Mouse (Mus musculus): ENCODE measurements at regions not wholly inside any gene's neighbourhood (a gene's known extent, or its start where the extent isn't known, plus 50 kb on each side); places are given as distances from the start of the nearest gene placed in this dataset.

GRCm38 (mm10) chr6:147686927-147687326 is 211.3 kb downstream of the Ccdc91 start:
- no peak for DNase-seq (ENCODE audit: low read depth, low spot score)

- no peak for DNase-seq (ENCODE audit: low read depth, low spot score)
Observed at GRCm38 (mm10) chr6:147698255-147698654, 222.6 kb downstream of the Ccdc91 start.

GRCm38 (mm10) chr6:147699449-147699848 is 223.8 kb downstream of the Ccdc91 start:
- no peak for DNase-seq (ENCODE audit: low read depth, low spot score)

GRCm38 (mm10) chr6:147700629-147701028 is 225.0 kb downstream of the Ccdc91 start:
- DNase-seq (ENCODE audit: low read depth, low spot score) = no peak

GRCm38 (mm10) chr6:147701956-147702355 is 226.3 kb downstream of the Ccdc91 start:
- no peak for DNase-seq (ENCODE audit: low read depth, low spot score)

- no peak for DNase-seq (ENCODE audit: low read depth, low spot score)
Observed at GRCm38 (mm10) chr6:147704297-147704696, 228.7 kb downstream of the Ccdc91 start.

GRCm38 (mm10) chr6:147705936-147706335 is 230.3 kb downstream of the Ccdc91 start:
- DNase-seq (ENCODE audit: low read depth, low spot score) = no peak

- no peak for DNase-seq (ENCODE audit: low read depth, low spot score)
Observed at GRCm38 (mm10) chr6:147706741-147707140, 231.1 kb downstream of the Ccdc91 start.

GRCm38 (mm10) chr6:147718052-147718712 is 242.6 kb downstream of the Ccdc91 start:
- DNase-seq (ENCODE audit: low read depth, low spot score) = no peak

- DNase-seq (ENCODE audit: low read depth, low spot score) = no peak
Observed at GRCm38 (mm10) chr6:147718713-147719490, 243.3 kb downstream of the Ccdc91 start.

- DNase-seq (ENCODE audit: low read depth, low spot score) = no peak
Observed at GRCm38 (mm10) chr6:147719539-147719938, 243.9 kb downstream of the Ccdc91 start.

GRCm38 (mm10) chr6:147723336-147723735 is 247.7 kb downstream of the Ccdc91 start:
- no peak for DNase-seq (ENCODE audit: low read depth, low spot score)

- no peak for DNase-seq (ENCODE audit: low read depth, low spot score)
Observed at GRCm38 (mm10) chr6:147726987-147727386, 251.4 kb downstream of the Ccdc91 start.

- DNase-seq (ENCODE audit: low read depth, low spot score) = no peak
Observed at GRCm38 (mm10) chr6:147727644-147728533, 252.3 kb downstream of the Ccdc91 start.

GRCm38 (mm10) chr6:147729721-147730120 is 254.1 kb downstream of the Ccdc91 start:
- DNase-seq (ENCODE audit: low read depth, low spot score) = no peak

- no peak for DNase-seq (ENCODE audit: low read depth, low spot score)
Observed at GRCm38 (mm10) chr6:147738621-147739325, 263.1 kb downstream of the Ccdc91 start.

- no peak for DNase-seq (ENCODE audit: low read depth, low spot score)
Observed at GRCm38 (mm10) chr6:147741446-147741845, 265.8 kb downstream of the Ccdc91 start.

GRCm38 (mm10) chr6:147744081-147744480 is 268.5 kb downstream of the Ccdc91 start:
- DNase-seq (ENCODE audit: low read depth, low spot score) = no peak

GRCm38 (mm10) chr6:147745690-147746089 is 270.1 kb downstream of the Ccdc91 start:
- DNase-seq (ENCODE audit: low read depth, low spot score) = no peak

GRCm38 (mm10) chr6:147747945-147748344 is 272.3 kb downstream of the Ccdc91 start:
- no peak for DNase-seq (ENCODE audit: low read depth, low spot score)

- no peak for DNase-seq (ENCODE audit: low read depth, low spot score)
Observed at GRCm38 (mm10) chr6:147752301-147752700, 276.7 kb downstream of the Ccdc91 start.
